Mouse (Mus musculus): ENCODE results near the gene 4931422A03Rik. TPM values are rescaled to one million over a fixed set of nuclear protein-coding genes. Genes with fewer than 3 reads are reported as not detected.
"Not testable (repeated sequence)": the region's sequence is repeated elsewhere in the genome, so short reads cannot be mapped to it uniquely, and the experiment has no call there.

Gene 4931422A03Rik
- polyA plus RNA-seq, 1 experiment from 2014 or later = 2.0 TPM

DNA sequence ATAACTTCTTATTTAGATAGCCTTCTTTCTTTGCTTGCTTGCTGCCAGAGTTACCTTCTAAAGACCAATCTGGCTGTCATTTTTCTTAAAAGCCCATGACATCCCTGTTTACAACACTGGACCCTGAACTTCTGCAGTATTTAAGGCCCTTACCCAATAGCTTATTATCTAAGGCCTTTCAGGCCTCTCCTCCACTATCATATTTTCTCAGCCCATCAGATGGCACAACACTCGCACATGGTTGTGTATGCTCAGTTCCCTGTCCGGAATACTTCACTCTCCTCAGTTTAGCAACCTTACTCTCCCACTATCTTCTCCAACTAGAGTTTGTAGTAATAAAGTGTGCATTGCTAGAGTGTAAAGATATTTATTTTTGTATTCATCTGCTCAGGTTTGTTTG, 913 bp upstream of the 4931422A03Rik start:
- H3K27me3 ChIP-seq (ENCODE audit: insufficient read depth, low read length) = no peaks in the 10 kb centered on the region
- H3K4me3 ChIP-seq (ENCODE audit: low read length) = peak overlapping the region; percentile 99
- H3K4me2 ChIP-seq (replicated peaks; ENCODE audit: low read depth, low read length) = peak overlapping the region; percentile 91
- ATAC-seq (ENCODE audit: low FRiP score, low TSS enrichment) = no peak
- peaks cover 10% of the 10 kb centered on the region for H3K36me3 ChIP-seq (ENCODE audit: insufficient read depth, low read length)
- 69% methylated on average over 2 of the region's 2 CpGs for WGBS
- H3K4me1 ChIP-seq (ENCODE audit: insufficient read depth, low read length) = peaks cover 20% of the 10 kb centered on the region; the same call in 1 of the 2 replicates
- no peak overlapping the region for H3K27ac ChIP-seq (ENCODE audit: low read length)
- no peak overlapping the region for H3K9ac ChIP-seq (replicated peaks; ENCODE audit: low read length)
- H3K9me3 ChIP-seq (ENCODE audit: low read length) = no peaks in the 10 kb centered on the region

GRCm38 (mm10) chr2:104027458-104028138, 563 bp downstream of the 4931422A03Rik start, which contains the start of gene Fbxo3:
Gene Fbxo3 (plus strand): TSS chr2:104027721.
- ATAC-seq (ENCODE audit: low FRiP score, low TSS enrichment) = peak; percentile 98
- Histone ChIP-seq H3K4me2 (replicated peaks; ENCODE audit: low read depth, low read length) (peak within 1 kb of the TSS; percentile 91), H3K36me3 (ENCODE audit: insufficient read depth, low read length) (0 out of 2 replicates have a peak, but pooled peaks cover 5% of the 10 kb centered on the region), H3K9ac (replicated peaks; ENCODE audit: low read length) (peak within 1 kb of the TSS; percentile 98), H3K4me3 (ENCODE audit: low read length) (peak within 1 kb of the TSS; percentile 99), H3K27me3 (ENCODE audit: insufficient read depth, low read length) (no peaks in the 10 kb centered on the region), H3K4me1 (ENCODE audit: insufficient read depth, low read length) (peaks cover 20% of the 10 kb centered on the region; the same call in 1 of the 2 replicates), H3K27ac (ENCODE audit: low read length) (peak within 1 kb of the TSS; percentile 71), H3K9me3 (ENCODE audit: low read length) (no peaks in the 10 kb centered on the region)
- 1% methylated on average over 40 of the region's 44 CpGs for WGBS

GRCm38 (mm10) chr2:104024656-104025055, 3.5 kb downstream of the 4931422A03Rik start:
- H3K27ac ChIP-seq (ENCODE audit: low read length) = no peak overlapping the region

GRCm38 (mm10) chr2:104023096-104023495, 5.1 kb downstream of the 4931422A03Rik start:
- Histone ChIP-seq H3K27ac (ENCODE audit: low read length) (no peak overlapping the region), H3K9me3 (ENCODE audit: low read length) (no peaks in the 10 kb centered on the region), H3K9ac (replicated peaks; ENCODE audit: low read length) (no peak overlapping the region), H3K4me1 (ENCODE audit: insufficient read depth, low read length) (peaks cover 3% of the 10 kb centered on the region; the same call in 1 of the 2 replicates), H3K4me3 (ENCODE audit: low read length) (no peak overlapping the region), H3K27me3 (ENCODE audit: insufficient read depth, low read length) (no peaks in the 10 kb centered on the region), H3K4me2 (replicated peaks; ENCODE audit: low read depth, low read length) (no peak overlapping the region), H3K36me3 (ENCODE audit: insufficient read depth, low read length) (no peaks in the 10 kb centered on the region)
- WGBS = 84% methylated on average over 7 of the region's 7 CpGs
- ATAC-seq (ENCODE audit: low FRiP score, low TSS enrichment) = no peak

More at GRCm38 (mm10) chr2:104024656-104025055, 3.5 kb downstream of the 4931422A03Rik start:
- no peaks in the 10 kb centered on the region for H3K36me3 ChIP-seq (ENCODE audit: insufficient read depth, low read length)
- ATAC-seq (ENCODE audit: low FRiP score, low TSS enrichment) = no peak
- 93% methylated on average over 4 of the region's 4 CpGs for WGBS
- H3K4me2 ChIP-seq (replicated peaks; ENCODE audit: low read depth, low read length) = no peak overlapping the region
- H3K27me3 ChIP-seq (ENCODE audit: insufficient read depth, low read length) = no peaks in the 10 kb centered on the region
- no peak overlapping the region for H3K4me3 ChIP-seq (ENCODE audit: low read length)
- no peaks in the 10 kb centered on the region for H3K9me3 ChIP-seq (ENCODE audit: low read length)
- H3K9ac ChIP-seq (replicated peaks; ENCODE audit: low read length) = no peak overlapping the region
- peaks cover 16% of the 10 kb centered on the region; the same call in 1 of the 2 replicates for H3K4me1 ChIP-seq (ENCODE audit: insufficient read depth, low read length)

DNA sequence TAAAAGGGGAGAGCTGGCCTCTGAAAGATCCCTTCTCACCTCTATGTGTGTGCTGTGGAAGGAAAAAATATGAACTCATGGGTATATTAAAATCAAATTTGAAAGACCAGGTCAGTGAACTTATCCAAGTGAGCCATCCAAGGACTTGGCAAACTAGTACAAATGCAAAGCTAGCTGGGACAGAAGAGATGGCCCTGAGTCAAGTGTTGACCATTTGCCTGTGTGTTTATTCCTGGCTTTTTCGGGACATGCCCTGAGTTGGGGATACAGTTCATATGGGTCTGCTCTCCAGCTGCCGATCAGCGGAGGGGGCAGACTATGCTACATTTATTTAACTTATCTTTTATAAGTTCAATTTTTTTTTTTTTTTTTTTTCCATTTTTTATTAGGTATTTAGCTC, 19.3 kb downstream of the 4931422A03Rik start:
- not testable (repeated sequence) for H3K9ac ChIP-seq (replicated peaks; ENCODE audit: low read length); ATAC-seq (ENCODE audit: low FRiP score, low TSS enrichment); H3K4me2 ChIP-seq (replicated peaks; ENCODE audit: low read depth, low read length); H3K9me3 ChIP-seq (ENCODE audit: low read length); H3K27ac ChIP-seq (ENCODE audit: low read length); H3K27me3 ChIP-seq (ENCODE audit: insufficient read depth, low read length); H3K4me1 ChIP-seq (ENCODE audit: insufficient read depth, low read length); H3K36me3 ChIP-seq (ENCODE audit: insufficient read depth, low read length); H3K4me3 ChIP-seq (ENCODE audit: low read length)
- 95% methylated on average over 3 of the region's 3 CpGs for WGBS

DNA sequence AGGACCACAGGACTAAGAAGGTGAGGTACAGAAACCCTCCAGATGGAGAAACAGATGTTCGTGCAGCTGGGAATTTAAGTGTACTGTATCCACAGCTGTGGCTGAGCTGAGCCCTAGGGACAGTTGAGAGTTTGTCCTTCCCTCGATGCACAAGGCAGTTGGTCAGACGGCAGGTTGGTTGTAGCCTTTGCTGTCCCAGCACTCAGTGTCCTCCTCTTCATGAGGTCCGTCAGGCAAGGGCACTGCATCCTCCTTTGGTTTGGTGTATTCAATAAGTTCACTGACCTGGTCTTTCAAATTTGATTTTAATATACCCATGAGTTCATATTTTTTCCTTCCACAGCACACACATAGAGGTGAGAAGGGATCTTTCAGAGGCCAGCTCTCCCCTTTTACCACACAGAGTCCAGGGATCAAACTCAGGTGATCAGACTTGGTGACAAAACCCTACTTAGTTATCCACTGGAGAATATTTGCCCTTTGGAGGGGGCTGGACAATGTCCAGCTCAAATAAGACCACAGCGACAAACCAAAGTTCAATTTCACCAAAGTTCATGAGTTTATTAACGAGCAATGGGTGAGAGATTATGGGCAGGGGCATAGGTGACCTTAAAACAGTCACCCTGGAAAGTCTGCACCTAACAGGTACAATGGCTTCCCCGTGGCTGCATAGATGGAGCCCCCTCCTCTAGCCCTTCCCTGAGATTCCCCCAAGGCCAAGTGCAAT, 20.2 kb downstream of the 4931422A03Rik start:
- no peaks in the 10 kb centered on the region for H3K9me3 ChIP-seq (ENCODE audit: low read length)
- H3K4me2 ChIP-seq (replicated peaks; ENCODE audit: low read depth, low read length) = no peak overlapping the region
- H3K9ac ChIP-seq (replicated peaks; ENCODE audit: low read length) = no peak overlapping the region
- 83% methylated on average over 7 of the region's 7 CpGs for WGBS
- no peaks in the 10 kb centered on the region for H3K36me3 ChIP-seq (ENCODE audit: insufficient read depth, low read length)
- no peaks in the 10 kb centered on the region for H3K27me3 ChIP-seq (ENCODE audit: insufficient read depth, low read length)
- no peaks in the 10 kb centered on the region for H3K4me1 ChIP-seq (ENCODE audit: insufficient read depth, low read length)
- H3K4me3 ChIP-seq (ENCODE audit: low read length) = no peak overlapping the region
- H3K27ac ChIP-seq (ENCODE audit: low read length) = no peak overlapping the region
- no peak for ATAC-seq (ENCODE audit: low FRiP score, low TSS enrichment)

- 31% methylated on average over 16 of the region's 16 CpGs for WGBS
- Histone ChIP-seq H3K36me3 (ENCODE audit: insufficient read depth, low read length) (no peaks in the 10 kb centered on the region), H3K27me3 (ENCODE audit: insufficient read depth, low read length) (no peaks in the 10 kb centered on the region), H3K4me1 (ENCODE audit: insufficient read depth, low read length) (no peaks in the 10 kb centered on the region), H3K4me3 (ENCODE audit: low read length) (no peak overlapping the region), H3K9me3 (ENCODE audit: low read length) (no peaks in the 10 kb centered on the region), H3K4me2 (replicated peaks; ENCODE audit: low read depth, low read length) (no peak overlapping the region), H3K27ac (ENCODE audit: low read length) (no peak overlapping the region), H3K9ac (replicated peaks; ENCODE audit: low read length) (no peak overlapping the region)
- no peak for ATAC-seq (ENCODE audit: low FRiP score, low TSS enrichment)
Measured at GRCm38 (mm10) chr2:104002711-104003413, 25.3 kb downstream of the 4931422A03Rik start.

- H3K36me3 ChIP-seq (ENCODE audit: insufficient read depth, low read length) = no peaks in the 10 kb centered on the region
- no peaks in the 10 kb centered on the region for H3K4me1 ChIP-seq (ENCODE audit: insufficient read depth, low read length)
- H3K4me2 ChIP-seq (replicated peaks; ENCODE audit: low read depth, low read length) = no peak overlapping the region
- H3K9me3 ChIP-seq (ENCODE audit: low read length) = no peaks in the 10 kb centered on the region
- no peak overlapping the region for H3K9ac ChIP-seq (replicated peaks; ENCODE audit: low read length)
- no peak overlapping the region for H3K4me3 ChIP-seq (ENCODE audit: low read length)
- no peaks in the 10 kb centered on the region for H3K27me3 ChIP-seq (ENCODE audit: insufficient read depth, low read length)
- no peak for ATAC-seq (ENCODE audit: low FRiP score, low TSS enrichment)
- 70% methylated on average over 4 of the region's 4 CpGs for WGBS
- no peak overlapping the region for H3K27ac ChIP-seq (ENCODE audit: low read length)
Measured at GRCm38 (mm10) chr2:104001861-104002260, 26.3 kb downstream of the 4931422A03Rik start.

DNA sequence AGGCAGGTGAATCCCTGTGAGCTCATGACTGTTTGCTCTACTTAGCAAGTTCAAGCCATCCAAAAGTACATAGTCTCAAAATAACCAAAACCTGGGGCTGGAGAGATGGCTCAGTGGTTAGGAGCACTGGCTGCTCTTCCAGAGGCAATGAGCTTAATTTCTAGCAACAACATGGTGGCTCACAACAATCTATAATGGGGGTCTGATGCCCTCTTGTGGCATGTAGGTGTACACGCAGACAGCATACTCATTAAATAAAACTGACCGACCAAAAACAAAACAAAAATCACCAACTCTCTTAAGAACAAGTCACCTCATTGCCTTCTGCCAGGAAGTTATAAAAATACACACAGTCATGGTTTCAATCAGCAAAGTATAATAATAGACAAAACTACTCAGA, 27.1 kb downstream of the 4931422A03Rik start:
- WGBS = 22% methylated on average over 2 of the region's 2 CpGs
- H3K9ac ChIP-seq (replicated peaks; ENCODE audit: low read length) = no peak overlapping the region
- H3K4me2 ChIP-seq (replicated peaks; ENCODE audit: low read depth, low read length) = no peak overlapping the region
- no peak overlapping the region for H3K27ac ChIP-seq (ENCODE audit: low read length)
- no peaks in the 10 kb centered on the region for H3K27me3 ChIP-seq (ENCODE audit: insufficient read depth, low read length)
- no peaks in the 10 kb centered on the region for H3K9me3 ChIP-seq (ENCODE audit: low read length)
- no peak for ATAC-seq (ENCODE audit: low FRiP score, low TSS enrichment)
- no peak overlapping the region for H3K4me3 ChIP-seq (ENCODE audit: low read length)
- no peaks in the 10 kb centered on the region for H3K4me1 ChIP-seq (ENCODE audit: insufficient read depth, low read length)
- H3K36me3 ChIP-seq (ENCODE audit: insufficient read depth, low read length) = no peaks in the 10 kb centered on the region
